Mouse (Mus musculus) limb, embryonic 12.5 days (tissue): ENCODE measurements around the gene Rtkn2. TPM values are rescaled to one million over a fixed set of nuclear protein-coding genes. Genes with fewer than 3 reads are reported as not detected.

ENCODE experiments used
- ATAC-seq: fragments of 200-750 bp; cut with Nextera tagmentation; 2 replicates; pipeline ENCODE4 v1.8.0; 2017; ENCODE audit warnings: low read depth, moderate TSS enrichment; ENCODE audit not compliant: insufficient number of reproducible peaks, insufficient read depth, low FRiP score, low TSS enrichment
- H3K27ac ChIP-seq: fragments of 300-500 bp; sonication (generic); 2 replicates; pipeline ENCODE4 v1.5.1; 2016; ENCODE audit warnings: mild to moderate bottlenecking, moderate library complexity
- H3K27me3 ChIP-seq: fragments of 300-500 bp; sonication (generic); 2 replicates; pipeline ENCODE4 v1.6.1; 2016; ENCODE audit warnings: mild to moderate bottlenecking, moderate library complexity
- H3K36me3 ChIP-seq: fragments of 300-500 bp; sonication (generic); 2 replicates; pipeline ENCODE4 v1.6.1; 2016; ENCODE audit warnings: mild to moderate bottlenecking, moderate library complexity
- H3K4me1 ChIP-seq: fragments of 300-500 bp; sonication (generic); replicated peaks from 2 replicates; pipeline ENCODE4 v1.6.1; 2016
- H3K4me2 ChIP-seq: fragments of 300-500 bp; sonication (generic); 2 replicates; pipeline ENCODE4 v1.6.1; 2016; ENCODE audit warnings: mild to moderate bottlenecking, moderate library complexity
- H3K4me3 ChIP-seq: fragments of 300-500 bp; sonication (generic); replicated peaks from 2 replicates; pipeline ENCODE4 v1.5.1; 2016; ENCODE audit warnings: mild to moderate bottlenecking
- H3K9ac ChIP-seq: fragments of 300-500 bp; sonication (generic); replicated peaks from 2 replicates; pipeline ENCODE4 v1.6.1; 2016; ENCODE audit warnings: mild to moderate bottlenecking, moderate library complexity
- H3K9me3 ChIP-seq: fragments of 300-500 bp; sonication (generic); 2 replicates; pipeline ENCODE4 v1.6.1; 2016; ENCODE audit warnings: mild to moderate bottlenecking, moderate library complexity
- WGBS: fragments of 180-500 bp; shearing (Covaris S2); methylation state at CpG from one replicate; pipeline ENCODE4 v1.1.7; 2016; 5-methylcytosine and 5-hydroxymethylcytosine counted together
- polyA plus RNA-seq: library from polyadenylated mRNA; unstranded; fragments of >200 nt; fragmentation: Nextera tagmentation; extraction: Ambion mirVana; gene quantifications from 2 replicates; pipeline ENCODE4 v1.2.1, GENCODE M21; 2016

The Rtkn2 gene
- polyA plus RNA-seq, 1 experiment from 2014 or later, result 14.6 TPM

GRCm38 (mm10) chr10:68013137-68013536, 33.8 kb downstream of the Rtkn2 start:
- 83% methylated on average over 2 of the region's 2 CpGs for whole genome bisulfite sequencing
- no peak for ATAC-seq
- H3K4me3 ChIP-seq, result no peak overlapping the region
- no peak overlapping the region for H3K27ac ChIP-seq
- no peak overlapping the region for H3K9ac ChIP-seq
- H3K4me2 ChIP-seq, result no peak overlapping the region
- no peaks in the 10 kb centered on the region for H3K27me3 ChIP-seq
- H3K9me3 ChIP-seq, result no peaks in the 10 kb centered on the region
- H3K36me3 ChIP-seq, result peaks cover 19% of the 10 kb centered on the region
- H3K4me1 ChIP-seq, result no peaks in the 10 kb centered on the region

- WGBS, result 96% methylated on average over 2 of the region's 2 CpGs
- no peak overlapping the region for H3K4me3 ChIP-seq
- no peaks in the 10 kb centered on the region; the same call in 1 of the 2 replicates for H3K4me1 ChIP-seq
- ATAC-seq, result no peak
- H3K4me2 ChIP-seq, result no peak overlapping the region
- H3K27me3 ChIP-seq, result no peaks in the 10 kb centered on the region
- H3K27ac ChIP-seq, result no peak overlapping the region
- H3K9me3 ChIP-seq, result peaks cover 11% of the 10 kb centered on the region
- peaks cover 20% of the 10 kb centered on the region for H3K36me3 ChIP-seq
- no peak overlapping the region for H3K9ac ChIP-seq
Observed at GRCm38 (mm10) chr10:68020755-68021154, 41.4 kb downstream of the Rtkn2 start.

- H3K36me3 ChIP-seq, result peaks cover 10% of the 10 kb centered on the region; the same call in 1 of the 2 replicates
- H3K9me3 ChIP-seq, result no peaks in the 10 kb centered on the region
- no peaks in the 10 kb centered on the region; the same call in 1 of the 2 replicates for H3K4me1 ChIP-seq
- H3K4me3 ChIP-seq, result no peak overlapping the region
- no peaks in the 10 kb centered on the region for H3K27me3 ChIP-seq
- H3K4me2 ChIP-seq, result no peak overlapping the region
- 78% methylated on average over 3 of the region's 3 CpGs for WGBS
- H3K27ac ChIP-seq, result no peak overlapping the region
- ATAC-seq, result no peak
- H3K9ac ChIP-seq, result no peak overlapping the region
Observed at GRCm38 (mm10) chr10:68025660-68026059, 46.3 kb downstream of the Rtkn2 start.

GRCm38 (mm10) chr10:68028327-68029080, 49.1 kb downstream of the Rtkn2 start:
- Histone ChIP-seq H3K9ac (no peak overlapping the region), H3K27ac (no peak overlapping the region), H3K4me1 (no peaks in the 10 kb centered on the region; the same call in 1 of the 2 replicates), H3K9me3 (no peaks in the 10 kb centered on the region), H3K4me3 (no peak overlapping the region), H3K36me3 (peaks cover 17% of the 10 kb centered on the region; the same call in 1 of the 2 replicates), H3K4me2 (no peak overlapping the region), H3K27me3 (no peaks in the 10 kb centered on the region)
- no peak for ATAC-seq
- 64% methylated on average over 12 of the region's 12 CpGs for WGBS

GRCm38 (mm10) chr10:68029081-68029626, 49.8 kb downstream of the Rtkn2 start:
- 87% methylated on average over 5 of the region's 5 CpGs for WGBS
- Histone ChIP-seq H3K4me1 (no peaks in the 10 kb centered on the region; the same call in 1 of the 2 replicates), H3K9ac (no peak overlapping the region), H3K9me3 (no peaks in the 10 kb centered on the region), H3K27me3 (no peaks in the 10 kb centered on the region), H3K36me3 (peaks cover 19% of the 10 kb centered on the region; the same call in 1 of the 2 replicates), H3K4me3 (no peak overlapping the region), H3K4me2 (no peak overlapping the region), H3K27ac (no peak overlapping the region)
- no peak for ATAC-seq

GRCm38 (mm10) chr10:68030027-68030426, 50.7 kb downstream of the Rtkn2 start:
- Histone ChIP-seq H3K9ac (no peak overlapping the region), H3K4me1 (no peaks in the 10 kb centered on the region; the same call in 1 of the 2 replicates), H3K9me3 (no peaks in the 10 kb centered on the region), H3K27me3 (no peaks in the 10 kb centered on the region), H3K4me2 (no peak overlapping the region), H3K36me3 (peaks cover 22% of the 10 kb centered on the region; the same call in 1 of the 2 replicates), H3K27ac (no peak overlapping the region), H3K4me3 (no peak overlapping the region)
- WGBS, result 63% methylated on average over 6 of the region's 6 CpGs
- ATAC-seq, result no peak

GRCm38 (mm10) chr10:68035707-68036367, 56.5 kb downstream of the Rtkn2 start:
- Histone ChIP-seq H3K9ac (no peak overlapping the region), H3K27me3 (no peaks in the 10 kb centered on the region), H3K4me1 (no peaks in the 10 kb centered on the region; the same call in 1 of the 2 replicates), H3K9me3 (peaks cover 3% of the 10 kb centered on the region; the same call in 1 of the 2 replicates), H3K27ac (no peak overlapping the region), H3K36me3 (peaks cover 21% of the 10 kb centered on the region; the same call in 1 of the 2 replicates), H3K4me2 (no peak overlapping the region), H3K4me3 (no peak overlapping the region)
- WGBS, result 93% methylated on average over 20 of the region's 20 CpGs
- no peak for ATAC-seq

GRCm38 (mm10) chr10:68036368-68036980, 57.1 kb downstream of the Rtkn2 start:
- WGBS, result 78% methylated on average over 17 of the region's 17 CpGs
- no peaks in the 10 kb centered on the region; the same call in 1 of the 2 replicates for H3K4me1 ChIP-seq
- no peak overlapping the region for H3K9ac ChIP-seq
- H3K9me3 ChIP-seq, result peaks cover 3% of the 10 kb centered on the region; the same call in 1 of the 2 replicates
- no peak for ATAC-seq
- no peak overlapping the region for H3K27ac ChIP-seq
- H3K27me3 ChIP-seq, result no peaks in the 10 kb centered on the region
- no peak overlapping the region for H3K4me3 ChIP-seq
- H3K36me3 ChIP-seq, result peaks cover 24% of the 10 kb centered on the region; the same call in 1 of the 2 replicates
- no peak overlapping the region for H3K4me2 ChIP-seq

- Histone ChIP-seq H3K4me2 (no peak overlapping the region), H3K27ac (no peak overlapping the region), H3K9ac (no peak overlapping the region), H3K4me1 (no peaks in the 10 kb centered on the region; the same call in 1 of the 2 replicates), H3K27me3 (no peaks in the 10 kb centered on the region), H3K9me3 (peaks cover 3% of the 10 kb centered on the region; the same call in 1 of the 2 replicates), H3K36me3 (peaks cover 16% of the 10 kb centered on the region; the same call in 1 of the 2 replicates), H3K4me3 (no peak overlapping the region)
- WGBS, result 78% methylated on average over 8 of the region's 8 CpGs
- ATAC-seq, result no peak
Observed at GRCm38 (mm10) chr10:68038997-68039624, 59.7 kb downstream of the Rtkn2 start.

GRCm38 (mm10) chr10:68039641-68040205, 60.4 kb downstream of the Rtkn2 start:
- Histone ChIP-seq H3K27ac (no peak overlapping the region), H3K4me1 (no peaks in the 10 kb centered on the region; the same call in 1 of the 2 replicates), H3K27me3 (no peaks in the 10 kb centered on the region), H3K9me3 (peaks cover 3% of the 10 kb centered on the region; the same call in 1 of the 2 replicates), H3K9ac (no peak overlapping the region), H3K4me3 (no peak overlapping the region), H3K36me3 (peaks cover 13% of the 10 kb centered on the region; the same call in 1 of the 2 replicates), H3K4me2 (no peak overlapping the region)
- 86% methylated on average over 14 of the region's 14 CpGs for WGBS
- no peak for ATAC-seq
